Mouse (Mus musculus): ENCODE results near the gene Polr3gl.

- no peak for TF ChIP-seq CTCF (conservative IDR thresholded peaks at IDR 0.05; ENCODE audit: insufficient read depth, insufficient read length, low read depth, low read length)
- no peak for TF ChIP-seq POLR2A (IDR thresholded peaks at IDR 0.05; ENCODE audit: low read depth, low read length)
Observed at GRCm38 (mm10) chr3:96576005-96576658, 17.8 kb downstream of the Polr3gl start.

Measured in kidney, adult 2 months (tissue).